In the genomic region with DNA sequence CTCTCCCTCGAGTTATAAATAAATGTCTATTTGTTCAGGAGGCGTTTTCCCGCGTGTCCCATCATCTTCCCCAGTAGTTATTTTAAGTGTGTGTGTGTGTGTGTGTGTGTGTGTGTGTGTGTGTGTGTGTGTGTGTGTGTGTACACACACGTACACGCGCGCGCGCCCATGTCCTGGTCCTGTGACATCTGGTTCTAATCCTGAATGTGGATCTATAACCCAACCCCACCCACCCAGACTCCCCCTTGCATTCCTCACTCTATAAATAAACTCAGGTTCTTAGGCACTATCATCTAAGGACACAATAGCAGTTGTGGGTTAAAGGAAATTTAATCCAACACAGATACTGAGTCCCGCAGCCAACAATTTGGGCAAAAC, we compare ENCODE assay signal across 11 mouse cellular contexts. TPM values are rescaled to one million over a fixed set of nuclear protein-coding genes. Genes with fewer than 3 reads are reported as not detected.
A peak's percentile ranks its signal among the peaks of the same experiment; 100 is the strongest.
DNase-seq lines count a peak whose midpoint lies in the region; ATAC-seq and TF ChIP-seq lines count a peak whose summit lies in the region.
"Had no signal": no experiment of that assay in that cellular context is flagged by ENCODE, and none has a peak within 500 bp of the region (broad histone marks: within the 10 kb centered on the region; RNA-seq: fewer than 3 reads in every experiment).

No protein-coding gene starts in this region.

- WGBS in heart, postnatal 0 days = 9% methylated on average over 11 of the region's 11 CpGs
- 4% methylated on average over 11 of the region's 11 CpGs for WGBS in embryonic facial prominence, embryonic 13.5 days
- WGBS in intestine, embryonic 16.5 days = 34% methylated on average over 11 of the region's 11 CpGs
- 44% methylated on average over 11 of the region's 11 CpGs for WGBS in midbrain, postnatal 0 days

- no peaks in the 10 kb centered on the region for H3K27me3 ChIP-seq in heart, postnatal 0 days (ENCODE audit: control insufficient read depth, insufficient read depth, low read length)
- no peaks in the 10 kb centered on the region for H3K27me3 ChIP-seq in embryonic facial prominence, embryonic 13.5 days
- H3K27me3 ChIP-seq in intestine, embryonic 16.5 days (replicated peaks; ENCODE audit: control insufficient read depth, insufficient read depth, low read length) = no peaks in the 10 kb centered on the region
- H3K27me3 ChIP-seq in midbrain, postnatal 0 days (ENCODE audit: insufficient read depth, low read length) = no peaks in the 10 kb centered on the region

- H3K36me3 ChIP-seq in heart, postnatal 0 days (replicated peaks; ENCODE audit: control insufficient read depth, insufficient read depth, low read length) = no peaks in the 10 kb centered on the region
- no peaks in the 10 kb centered on the region for H3K36me3 ChIP-seq in embryonic facial prominence, embryonic 13.5 days
- H3K36me3 ChIP-seq in intestine, embryonic 16.5 days (ENCODE audit: control insufficient read depth, insufficient read depth, low read length) = no peaks in the 10 kb centered on the region
- H3K36me3 ChIP-seq in midbrain, postnatal 0 days (ENCODE audit: insufficient read depth, low read length) = no peaks in the 10 kb centered on the region

- ATAC-seq in heart, postnatal 0 days (ENCODE audit: insufficient read depth, low read depth) = peak; percentile 39; the same call in 1 of the 2 replicates
- peak; percentile 40; the same call in 1 of the 2 replicates for ATAC-seq in embryonic facial prominence, embryonic 13.5 days (ENCODE audit: insufficient number of reproducible peaks, insufficient read depth, low FRiP score, low TSS enrichment, low read depth)
- peak; percentile 24; the same call in 1 of the 2 replicates for ATAC-seq in intestine, embryonic 16.5 days
- ATAC-seq in midbrain, postnatal 0 days (ENCODE audit: low FRiP score) = no peak

- H3K4me3 ChIP-seq in heart, postnatal 0 days (ENCODE audit: low read depth, low read length) = peak overlapping the region; percentile 50
- H3K4me3 ChIP-seq in embryonic facial prominence, embryonic 13.5 days = peak overlapping the region; percentile 56
- peak overlapping the region; percentile 60 for H3K4me3 ChIP-seq in intestine, embryonic 16.5 days (ENCODE audit: low read length)
- peak overlapping the region; percentile 46 for H3K4me3 ChIP-seq in midbrain, postnatal 0 days (ENCODE audit: low read depth, low read length)

- peak overlapping the region; percentile 82 for H3K4me2 ChIP-seq in heart, postnatal 0 days (ENCODE audit: low read depth, low read length)
- H3K4me2 ChIP-seq in embryonic facial prominence, embryonic 13.5 days = peak overlapping the region; percentile 87
- peak overlapping the region; percentile 94 for H3K4me2 ChIP-seq in intestine, embryonic 16.5 days (ENCODE audit: low read depth, low read length)
- H3K4me2 ChIP-seq in midbrain, postnatal 0 days (ENCODE audit: low read depth, low read length, poor library complexity, severe bottlenecking) = peak overlapping the region; percentile 69

- no peak for DNase-seq in heart, postnatal 0 days (ENCODE audit: low spot score)
- no peak for DNase-seq in heart, adult 8-10 months (ENCODE audit: low spot score)
- no peak for DNase-seq in midbrain, postnatal 0 days (ENCODE audit: low spot score)
- no peak for DNase-seq in cerebellum, postnatal 4 days (ENCODE audit: low spot score in 2 of 2)
- no peak for DNase-seq in spleen, postnatal 36 days (ENCODE audit: low spot score in 2 of 2)
- DNase-seq in c-Kit-positive CD71-positive TER-119-positive erythroid progenitor cells, embryonic 14.5 days (ENCODE audit: low spot score) = no peak
- DNase-seq: thymus, postnatal 14 days had no signal

- H3K9ac ChIP-seq in heart, postnatal 0 days (replicated peaks; ENCODE audit: low read depth, low read length) = no peak overlapping the region; the same call in 1 of the 2 replicates
- H3K9ac ChIP-seq in embryonic facial prominence, embryonic 13.5 days = peak overlapping the region; percentile 72; the same call in 1 of the 2 replicates
- H3K9ac ChIP-seq in intestine, embryonic 16.5 days (ENCODE audit: low read depth, low read length) = peak overlapping the region; percentile 65; the same call in 1 of the 2 replicates
- no peak overlapping the region for H3K9ac ChIP-seq in midbrain, postnatal 0 days (replicated peaks; ENCODE audit: low read length, poor library complexity, severe bottlenecking)

- H3K9me3 ChIP-seq in heart, postnatal 0 days (replicated peaks; ENCODE audit: control insufficient read depth, low read length) = no peaks in the 10 kb centered on the region
- H3K9me3 ChIP-seq in embryonic facial prominence, embryonic 13.5 days = no peaks in the 10 kb centered on the region
- no peaks in the 10 kb centered on the region for H3K9me3 ChIP-seq in intestine, embryonic 16.5 days (ENCODE audit: control insufficient read depth, low read length)
- H3K9me3 ChIP-seq in midbrain, postnatal 0 days (ENCODE audit: low read length) = no peaks in the 10 kb centered on the region

- H3K27ac ChIP-seq in heart, postnatal 0 days (ENCODE audit: low read depth) = no peak overlapping the region
- peak overlapping the region; percentile 86 for H3K27ac ChIP-seq in embryonic facial prominence, embryonic 13.5 days
- H3K27ac ChIP-seq in intestine, embryonic 16.5 days (ENCODE audit: low read length) = no peak overlapping the region
- H3K27ac ChIP-seq in midbrain, postnatal 0 days (ENCODE audit: low read depth, low read length) = no peak overlapping the region

- no peak for TF ChIP-seq CTCF in heart, postnatal 0 days (IDR thresholded peaks at IDR 0.05; ENCODE audit: low read depth)
- TF ChIP-seq CTCF in midbrain, postnatal 0 days (IDR thresholded peaks at IDR 0.05) = no peak

- H3K4me1 ChIP-seq in heart, postnatal 0 days (ENCODE audit: control insufficient read depth, insufficient read depth) = peaks cover 8% of the 10 kb centered on the region; the same call in 1 of the 2 replicates
- H3K4me1 ChIP-seq in embryonic facial prominence, embryonic 13.5 days = peaks cover 7% of the 10 kb centered on the region
- 0 out of 2 replicates have a peak, but pooled peaks cover 2% of the 10 kb centered on the region for H3K4me1 ChIP-seq in intestine, embryonic 16.5 days (ENCODE audit: control insufficient read depth, insufficient read depth, low read length)
- H3K4me1 ChIP-seq in midbrain, postnatal 0 days (ENCODE audit: insufficient read depth, low read length) = no peaks in the 10 kb centered on the region

- no peak for TF ChIP-seq EP300 in heart, postnatal 0 days (IDR thresholded peaks at IDR 0.05; ENCODE audit: low read depth)

RNA-seq across cellular contexts. Expression of a gene that starts 0.3 kb away (rescaled TPM):
- total RNA-seq in heart, postnatal 0 days (2014; rRNA removed; ENCODE audit: low replicate concordance) = 0.04 and 0.46 TPM in 2 replicates
- polyA plus RNA-seq in heart, postnatal 0 days (2015; fragmentation: Nextera tagmentation; extraction: Ambion mirVana) = 0.64 and 0.78 TPM in 2 replicates
- total RNA-seq in heart, adult 8-10 months (2022) = under 1 TPM; 0.14 to 0.28 (median 0.22) TPM
- 34.6 and 49.0 TPM in 2 replicates for polyA plus RNA-seq in embryonic facial prominence, embryonic 13.5 days (2015; fragmentation: Nextera tagmentation; extraction: Ambion mirVana)
- polyA plus RNA-seq in intestine, embryonic 16.5 days (2015; fragmentation: Nextera tagmentation; extraction: Ambion mirVana) = 3.7 and 4.0 TPM in 2 replicates
- 1.2 and 2.3 TPM in 2 replicates for total RNA-seq in midbrain, postnatal 0 days (2014; rRNA removed)
- polyA plus RNA-seq in midbrain, postnatal 0 days (2015; fragmentation: Nextera tagmentation; extraction: Ambion mirVana) = 1.1 and 1.6 TPM in 2 replicates
- total RNA-seq: neutrophil, adult 5-6 weeks had no signal
- polyA plus RNA-seq: CD4-positive, CD25-positive, alpha-beta regulatory T cell, adult 4 months had no signal

Comparison
In these comparisons a context has a peak if more than half of its experiments do, and no peak if none do; other contexts are left out.
1. H3K9ac ChIP-seq: peak in embryonic facial prominence, embryonic 13.5 days (single experiment) and intestine, embryonic 16.5 days (single experiment); none in heart, postnatal 0 days (single experiment) and midbrain, postnatal 0 days (single experiment).
2. Peak in every context shown above with its lines, with median percentiles within 50 percentile points of each other: H3K4me2 ChIP-seq and H3K4me3 ChIP-seq.